Mouse (Mus musculus) small intestine, adult 2 months (tissue): ENCODE measurements around the gene Mfn1. TPM values are rescaled to one million over a fixed set of nuclear protein-coding genes. Genes with fewer than 3 reads are reported as not detected.

Experiments used
- H3K27ac ChIP-seq: fragments of 200-500 bp; 2 replicates; pipeline ENCODE4 v1.5.1; 2012; ENCODE audit warnings: low read depth, low read length, control low read depth, inconsistent platforms; ENCODE audit not compliant: insufficient read depth
- H3K27me3 ChIP-seq: fragments of 200-500 bp; 2 replicates; pipeline ENCODE4 v1.6.1; 2012; ENCODE audit warnings: mild to moderate bottlenecking, moderate library complexity, low read length, inconsistent platforms; ENCODE audit not compliant: control insufficient read depth, insufficient read depth
- H3K36me3 ChIP-seq: fragments of 200-500 bp; 2 replicates; pipeline ENCODE4 v1.6.1; 2012; ENCODE audit warnings: mild to moderate bottlenecking, low read length, control low read depth, inconsistent platforms; ENCODE audit not compliant: control insufficient read depth, insufficient read depth
- H3K4me1 ChIP-seq: fragments of 200-500 bp; 2 replicates; pipeline ENCODE4 v1.6.1; 2012; ENCODE audit warnings: low read length, inconsistent platforms, mixed read lengths; ENCODE audit not compliant: control insufficient read depth, insufficient read depth, insufficient read length
- H3K4me3 ChIP-seq: fragments of 200-500 bp; 2 replicates; pipeline ENCODE4 v1.5.1; 2012; ENCODE audit warnings: low read depth, mild to moderate bottlenecking, control low read depth, inconsistent platforms, low read length, moderate library complexity
- CTCF ChIP-seq: fragments of 200-500 bp; IDR thresholded peaks from 2 replicates; pipeline ENCODE4 v1.5.1; 2012; ENCODE audit warnings: low read depth, mild to moderate bottlenecking, control low read depth, inconsistent platforms, low read length, moderate library complexity, mixed read lengths; ENCODE audit not compliant: insufficient replicate concordance, insufficient read length; ENCODE audit errors: extremely low read depth
- POLR2A ChIP-seq: fragments of 200-500 bp; IDR thresholded peaks from 2 replicates; pipeline ENCODE4 v1.6.1; 2012; ENCODE audit warnings: low read depth, mild to moderate bottlenecking, control low read depth, inconsistent platforms, low read length, moderate library complexity
- WGBS: fragments of 180-500 bp; shearing (Covaris S2); methylation state at CpG from one replicate; pipeline ENCODE4 v1.1.7; 2018; 5-methylcytosine and 5-hydroxymethylcytosine counted together
- polyA plus RNA-seq: library from polyadenylated mRNA; depleted of rRNA; stranded (reverse); fragments of >200 nt; gene quantifications from 2 replicates; pipeline ENCODE4 v1.2.3, GENCODE M21; 2012

Gene Mfn1
- polyA plus RNA-seq, 1 experiment = 4.6 TPM

DNA sequence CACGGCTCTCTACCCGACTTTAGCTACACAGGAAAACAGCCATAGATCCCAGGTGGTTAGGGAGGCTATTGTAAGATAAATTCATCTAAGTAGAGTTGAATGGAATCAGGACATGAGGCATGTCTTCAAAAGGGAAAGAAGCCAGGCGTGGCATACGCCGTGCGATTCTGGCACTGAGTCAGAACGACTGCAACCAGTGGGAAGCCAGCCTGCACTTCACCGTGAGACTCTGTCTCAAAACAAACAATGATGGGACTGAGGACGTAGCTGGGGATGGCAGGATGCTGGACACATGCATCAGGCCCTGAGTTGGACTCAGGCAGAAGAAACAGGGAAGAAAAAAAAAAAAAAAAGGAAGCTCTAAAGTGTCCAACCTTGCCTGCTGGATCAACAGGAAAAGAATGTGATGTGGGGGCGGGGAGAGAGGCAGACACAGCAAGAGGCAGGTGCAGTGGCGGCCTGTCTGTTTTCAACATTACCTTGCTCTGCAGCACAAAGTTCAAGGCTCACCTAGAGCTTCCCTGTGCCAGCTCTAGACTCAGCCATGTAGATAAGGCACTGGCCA, 82.4 kb downstream of the Mfn1 start:
- H3K36me3 ChIP-seq = no peaks in the 10 kb centered on the region
- WGBS = 29% methylated on average over 11 of the region's 11 CpGs
- no peaks in the 10 kb centered on the region for H3K27me3 ChIP-seq
- H3K4me1 ChIP-seq = peaks cover 7% of the 10 kb centered on the region; the same call in 1 of the 2 replicates
- H3K4me3 ChIP-seq = no peak overlapping the region
- no peak overlapping the region for H3K27ac ChIP-seq
- TF ChIP-seq CTCF = no peak
- no peak for TF ChIP-seq POLR2A

DNA sequence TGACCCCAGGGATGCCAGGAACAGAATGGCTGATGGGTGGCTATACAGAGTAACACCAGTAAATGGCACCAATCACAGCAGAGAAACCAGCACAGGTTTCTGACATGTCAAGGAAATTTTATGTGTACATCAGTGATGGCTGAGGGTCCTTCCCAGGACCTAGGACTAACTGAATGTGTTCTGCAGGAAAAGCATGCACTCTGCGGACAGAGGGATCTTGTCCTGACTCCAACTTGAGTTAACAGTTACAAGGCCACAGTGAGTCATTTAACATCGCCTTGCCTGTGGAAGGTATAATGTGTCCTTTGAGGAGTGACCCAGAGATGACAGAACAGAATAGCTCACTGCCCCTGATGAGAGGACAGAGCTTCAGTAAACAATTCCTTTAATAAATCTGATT, 85.5 kb downstream of the Mfn1 start:
- 71% methylated on average over 2 of the region's 2 CpGs for WGBS
- TF ChIP-seq CTCF (no peak), POLR2A (no peak)
- H3K4me1 ChIP-seq = peaks cover 7% of the 10 kb centered on the region; the same call in 1 of the 2 replicates
- no peaks in the 10 kb centered on the region for H3K36me3 ChIP-seq
- H3K27ac ChIP-seq = no peak overlapping the region
- no peaks in the 10 kb centered on the region; the same call in 1 of the 2 replicates for H3K27me3 ChIP-seq
- H3K4me3 ChIP-seq = no peak overlapping the region

DNA sequence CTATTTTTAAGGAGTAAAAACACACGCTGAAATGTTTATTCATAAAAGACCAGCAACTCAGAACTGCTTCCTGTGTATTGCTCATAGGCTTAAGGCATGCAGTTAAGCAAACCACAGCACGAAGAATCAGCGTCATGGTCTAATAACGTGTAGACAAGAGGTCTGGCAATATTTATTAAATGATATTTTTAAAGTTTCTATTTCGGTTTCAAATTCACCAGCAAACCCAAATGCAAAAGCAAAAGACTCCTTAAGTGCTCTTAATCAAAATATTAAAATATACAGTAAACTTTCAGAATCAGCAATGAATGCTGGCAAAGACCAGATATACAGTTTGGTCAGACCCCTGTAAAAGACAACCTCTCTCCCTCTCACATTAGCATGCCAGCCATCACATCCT, 86.1 kb downstream of the Mfn1 start:
- no peak overlapping the region for H3K27ac ChIP-seq
- TF ChIP-seq CTCF (no peak), POLR2A (no peak)
- H3K36me3 ChIP-seq = no peaks in the 10 kb centered on the region
- H3K4me3 ChIP-seq = no peak overlapping the region
- WGBS = 48% methylated on average over 5 of the region's 5 CpGs
- peaks cover 7% of the 10 kb centered on the region; the same call in 1 of the 2 replicates for H3K4me1 ChIP-seq
- no peaks in the 10 kb centered on the region; the same call in 1 of the 2 replicates for H3K27me3 ChIP-seq

DNA sequence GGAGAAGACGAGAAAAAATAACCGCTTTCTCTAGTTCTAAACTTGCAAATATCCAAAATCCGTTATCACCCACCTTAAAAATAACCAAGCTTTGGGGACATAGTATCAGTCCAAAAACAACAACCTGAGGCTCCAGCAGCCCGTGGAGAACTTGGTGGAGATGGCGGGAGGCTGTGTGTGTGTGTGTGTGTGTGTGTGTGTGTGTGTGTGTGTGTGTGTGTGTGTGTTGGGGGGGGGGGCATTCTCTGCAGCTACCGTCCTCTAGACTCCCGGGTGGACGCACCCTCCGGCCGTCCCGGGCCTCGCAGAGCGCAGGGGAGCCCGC, 86.7 kb downstream of the Mfn1 start:
- WGBS = 8% methylated on average over 12 of the region's 14 CpGs
- TF ChIP-seq CTCF (no peak), POLR2A (no peak)
- no peak overlapping the region for H3K27ac ChIP-seq
- H3K36me3 ChIP-seq = no peaks in the 10 kb centered on the region
- peak overlapping the region; percentile 69 for H3K4me3 ChIP-seq
- no peaks in the 10 kb centered on the region; the same call in 1 of the 2 replicates for H3K27me3 ChIP-seq
- peaks cover 7% of the 10 kb centered on the region; the same call in 1 of the 2 replicates for H3K4me1 ChIP-seq

DNA sequence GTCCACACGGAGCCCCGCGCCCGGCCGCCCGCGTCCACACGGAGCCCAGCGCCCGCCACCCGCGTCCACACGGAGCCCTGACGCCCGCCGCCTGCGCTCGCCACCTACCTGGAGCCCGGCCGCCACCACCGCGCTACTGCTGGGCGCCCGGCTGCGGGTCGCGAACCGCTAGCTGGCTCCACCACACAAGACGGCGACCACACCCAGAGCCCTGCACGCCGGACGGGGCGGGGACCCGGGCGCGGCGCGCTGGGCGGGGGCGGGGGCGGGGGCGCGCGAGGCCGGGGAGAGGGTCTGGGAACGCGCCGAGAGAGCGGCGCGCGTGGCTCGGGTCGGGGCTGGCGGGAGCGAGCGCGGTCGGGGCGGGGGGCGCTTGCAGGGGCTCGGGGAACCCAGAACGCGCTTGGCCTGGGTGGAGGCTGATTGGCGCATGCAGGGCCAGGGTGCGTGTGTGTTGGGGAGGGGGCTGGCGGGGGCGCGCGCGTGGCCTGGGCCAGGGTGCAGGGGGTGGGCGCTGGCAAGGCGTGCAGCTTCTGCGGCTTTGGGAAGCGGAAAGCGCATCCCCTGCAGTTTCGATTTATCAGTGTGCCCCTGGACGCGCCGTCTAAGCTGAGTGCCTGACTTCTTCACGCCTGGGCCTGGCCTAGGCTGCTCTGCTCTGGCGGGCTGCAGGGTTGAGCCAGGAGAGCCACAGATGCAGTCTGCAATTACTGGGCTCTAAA, 87.2 kb downstream of the Mfn1 start, which contains the start of gene Gnb4:
TSS of gene Gnb4 (minus strand) at position 255 of the 722 bp plus-strand sequence.
- no peak within 1 kb of the TSS for H3K27ac ChIP-seq
- peak within 1 kb of the TSS; percentile 69 for H3K4me3 ChIP-seq
- no peaks in the 10 kb centered on the region; the same call in 1 of the 2 replicates for H3K27me3 ChIP-seq
- TF ChIP-seq POLR2A (no peak), CTCF (no peak)
- WGBS = 2% methylated on average over 78 of the region's 83 CpGs
- no peaks in the 10 kb centered on the region for H3K36me3 ChIP-seq
- peaks cover 7% of the 10 kb centered on the region; the same call in 1 of the 2 replicates for H3K4me1 ChIP-seq

DNA sequence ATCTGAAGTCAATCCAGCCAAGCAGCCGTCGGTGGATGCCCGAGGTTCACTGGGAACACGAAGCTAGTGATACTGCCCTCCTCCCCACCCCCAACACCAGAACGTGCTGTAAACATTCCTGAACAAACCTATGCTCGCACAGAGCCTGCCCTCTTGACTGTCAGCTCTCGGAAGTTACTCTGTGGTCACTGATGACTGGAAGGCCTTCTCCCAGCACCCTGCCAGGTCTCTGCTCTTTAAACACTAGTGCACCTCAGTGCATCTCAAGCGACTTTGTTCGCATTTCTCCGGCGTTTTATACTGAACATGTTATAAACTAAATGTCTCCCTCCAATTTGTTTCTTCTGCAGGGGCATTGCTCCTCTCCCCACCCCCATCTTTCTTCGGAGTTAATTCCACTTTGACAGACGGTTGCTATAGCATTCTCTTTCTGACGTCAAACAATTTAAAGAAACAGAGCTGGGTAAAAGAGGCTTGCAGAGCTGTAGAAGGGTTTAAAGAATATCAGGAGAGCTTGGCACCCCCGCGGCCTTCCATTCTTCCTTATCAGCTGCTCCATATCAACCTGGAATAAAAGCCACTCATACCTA, 87.9 kb downstream of the Mfn1 start:
- Histone ChIP-seq H3K27me3 (no peaks in the 10 kb centered on the region; the same call in 1 of the 2 replicates), H3K27ac (no peak overlapping the region), H3K4me3 (peak overlapping the region; percentile 69), H3K36me3 (no peaks in the 10 kb centered on the region), H3K4me1 (peaks cover 1% of the 10 kb centered on the region; the same call in 1 of the 2 replicates)
- TF ChIP-seq CTCF = no peak
- no peak for TF ChIP-seq POLR2A
- 20% methylated on average over 16 of the region's 16 CpGs for WGBS

DNA sequence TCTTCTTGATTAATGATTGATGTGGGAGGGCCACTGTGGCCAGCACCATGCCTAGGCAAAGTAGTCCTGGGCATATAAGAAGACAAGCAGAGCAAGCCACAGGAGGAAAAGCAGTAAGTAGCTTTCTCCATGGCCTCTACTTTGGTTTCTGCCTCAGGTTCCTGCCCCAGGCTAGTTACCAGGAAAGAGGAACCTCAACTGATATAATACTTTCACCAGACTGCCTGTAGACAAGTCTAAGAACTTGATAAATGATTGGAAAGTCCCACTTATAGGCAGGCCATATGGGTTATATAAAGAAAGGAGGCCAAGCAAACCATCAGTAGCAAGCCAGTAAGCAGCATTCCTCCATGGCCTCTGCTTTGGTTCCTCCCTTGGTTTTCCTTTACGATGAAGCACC, 92.4 kb downstream of the Mfn1 start:
- WGBS = 88% methylated on average over 1 of the region's 1 CpGs
- Histone ChIP-seq H3K4me1 (no peaks in the 10 kb centered on the region), H3K36me3 (no peaks in the 10 kb centered on the region), H3K27me3 (no peaks in the 10 kb centered on the region; the same call in 1 of the 2 replicates), H3K4me3 (no peak overlapping the region), H3K27ac (no peak overlapping the region)
- TF ChIP-seq POLR2A (no peak), CTCF (no peak)
